Mouse (Mus musculus) spleen, postnatal 14 days (tissue): Measurements from ENCODE around the gene Ntm.

Experiments used
- DNase-seq, 2 experiments: peaks; one replicate each; pipeline ENCODE4 v3.0.0; 2021 to 2022; ENCODE audit warnings: low spot score in 2 of 2

The Ntm gene

GRCm38 (mm10) chr9:29136039-29136438 lies 826.9 kb downstream of the Ntm start:
- DNase-seq: no peak

- no peak for DNase-seq
Measured at GRCm38 (mm10) chr9:29130717-29131292, 832.1 kb downstream of the Ntm start.

GRCm38 (mm10) chr9:29130316-29130715 lies 832.6 kb downstream of the Ntm start:
- DNase-seq: no peak

- DNase-seq: no peak
Measured at GRCm38 (mm10) chr9:29128416-29128815, 834.5 kb downstream of the Ntm start.

- no peak for DNase-seq
Measured at GRCm38 (mm10) chr9:29124455-29124854, 838.5 kb downstream of the Ntm start.

GRCm38 (mm10) chr9:29123828-29124227 lies 839.1 kb downstream of the Ntm start:
- DNase-seq: no peak

- DNase-seq: no peak
Measured at GRCm38 (mm10) chr9:29117561-29118112, 845.3 kb downstream of the Ntm start.

GRCm38 (mm10) chr9:29115337-29115736 lies 847.6 kb downstream of the Ntm start:
- DNase-seq: no peak

GRCm38 (mm10) chr9:29106771-29107170 lies 856.2 kb downstream of the Ntm start:
- no peak for DNase-seq

GRCm38 (mm10) chr9:29104442-29104841 lies 858.5 kb downstream of the Ntm start:
- no peak for DNase-seq

GRCm38 (mm10) chr9:29103993-29104392 lies 858.9 kb downstream of the Ntm start:
- no peak for DNase-seq

GRCm38 (mm10) chr9:29100624-29101023 lies 862.3 kb downstream of the Ntm start:
- no peak for DNase-seq

- no peak for DNase-seq
Measured at GRCm38 (mm10) chr9:29092443-29092842, 870.5 kb downstream of the Ntm start.

GRCm38 (mm10) chr9:29088657-29089056 lies 874.3 kb downstream of the Ntm start:
- DNase-seq: no peak

- no peak for DNase-seq
Measured at GRCm38 (mm10) chr9:29087656-29088055, 875.3 kb downstream of the Ntm start.

- DNase-seq: no peak
Measured at GRCm38 (mm10) chr9:29087171-29087570, 875.8 kb downstream of the Ntm start.

- no peak for DNase-seq
Measured at GRCm38 (mm10) chr9:29075924-29076577, 886.9 kb downstream of the Ntm start.

GRCm38 (mm10) chr9:29075243-29075642 lies 887.7 kb downstream of the Ntm start:
- no peak for DNase-seq

- DNase-seq: no peak
Measured at GRCm38 (mm10) chr9:29074494-29074893, 888.4 kb downstream of the Ntm start.

- DNase-seq: no peak
Measured at GRCm38 (mm10) chr9:29071997-29072396, 890.9 kb downstream of the Ntm start.

- no peak for DNase-seq
Measured at GRCm38 (mm10) chr9:29067572-29067971, 895.4 kb downstream of the Ntm start.

GRCm38 (mm10) chr9:29060293-29060692 lies 902.6 kb downstream of the Ntm start:
- no peak for DNase-seq

GRCm38 (mm10) chr9:29058811-29059210 lies 904.1 kb downstream of the Ntm start:
- no peak for DNase-seq
